Mouse (Mus musculus) frontal cortex, adult 2 months (tissue): ENCODE data around the gene 1700008O03Rik. TPM values are rescaled to one million over a fixed set of nuclear protein-coding genes. Genes with fewer than 3 reads are reported as not detected.

ENCODE experiments used
- DNase-seq, 2 experiments: peaks; one replicate each; pipeline ENCODE4 v3.0.0; 2022; ENCODE audit warnings: low spot score in 1 of 2; ENCODE audit errors: extremely low spot score in 1 of 2
- polyA plus RNA-seq: library from polyadenylated mRNA; depleted of rRNA; stranded (reverse); fragments of >200 nt; gene quantifications from 2 replicates; pipeline ENCODE4 v1.2.3, GENCODE M21; 2012; rRNA removed

The 1700008O03Rik gene
- polyA plus RNA-seq, 1 experiment, result 3.7 TPM

GRCm38 (mm10) chr7:44310878-44311712 lies 74.5 kb downstream of the 1700008O03Rik start:
- DNase-seq, result peak in 1 of 2 experiments; percentile 82

- no peak for DNase-seq
Observed at GRCm38 (mm10) chr7:44310285-44310877, 75.2 kb downstream of the 1700008O03Rik start.

Other genes with a start within 250 kb of the 1700008O03Rik start
- not detected in 2 replicates for gene Klk1b16, start 249.1 kb downstream of the 1700008O03Rik start, polyA plus RNA-seq
- not detected in 2 replicates for gene Klk1b24, start 197.6 kb downstream of the 1700008O03Rik start, polyA plus RNA-seq
- not detected in 2 replicates for gene Klk1b3, start 187.6 kb downstream of the 1700008O03Rik start, polyA plus RNA-seq
- not detected in 2 replicates for gene Klk1b4, start 178.4 kb downstream of the 1700008O03Rik start, polyA plus RNA-seq
- gene Klk1b5, start 169.9 kb downstream of the 1700008O03Rik start, polyA plus RNA-seq, result not detected in 2 replicates
- 0.25 TPM in 1 of 2 replicates, not detected in the other for gene Klk1, start 160.5 kb downstream of the 1700008O03Rik start, polyA plus RNA-seq
- gene Gm36864, start 149.6 kb downstream of the 1700008O03Rik start, polyA plus RNA-seq, result not detected in 2 replicates
- 2.1 TPM in 2 replicates for gene 1700028J19Rik, start 139.1 kb downstream of the 1700008O03Rik start, polyA plus RNA-seq
- gene 2410002F23Rik, start 139.1 kb downstream of the 1700008O03Rik start, polyA plus RNA-seq, result 114 and 118 TPM in 2 replicates
- gene Acp4, start 128.4 kb downstream of the 1700008O03Rik start, polyA plus RNA-seq, result not detected in 2 replicates
- 0.82 and 0.99 TPM in 2 replicates for gene Gm15517, start 124.4 kb downstream of the 1700008O03Rik start, polyA plus RNA-seq
- gene Clec11a, start 78.9 kb downstream of the 1700008O03Rik start, polyA plus RNA-seq, result 4.8 and 5.4 TPM in 2 replicates
- gene Shank1, start 75.6 kb downstream of the 1700008O03Rik start, polyA plus RNA-seq, result 130 and 138 TPM in 2 replicates
- gene Syt3, start 1.7 kb downstream of the 1700008O03Rik start, polyA plus RNA-seq, result 56.7 and 57.0 TPM in 2 replicates
- gene Lrrc4b, start 43.2 kb upstream of the 1700008O03Rik start, polyA plus RNA-seq, result 230 and 247 TPM in 2 replicates
- gene Aspdh, start 79.6 kb upstream of the 1700008O03Rik start, polyA plus RNA-seq, result 12.2 and 14.4 TPM in 2 replicates
- 169 and 184 TPM in 2 replicates for gene Josd2, start 82.2 kb upstream of the 1700008O03Rik start, polyA plus RNA-seq
- gene Emc10, start 110.7 kb upstream of the 1700008O03Rik start, polyA plus RNA-seq, result 252 and 282 TPM in 2 replicates
- 27.3 and 33.6 TPM in 2 replicates for gene Fam71e1, start 110.8 kb upstream of the 1700008O03Rik start, polyA plus RNA-seq
- gene Mybpc2, start 138.8 kb upstream of the 1700008O03Rik start, polyA plus RNA-seq, result 0.11 and 0.12 TPM in 2 replicates
- gene Spib, start 146.3 kb upstream of the 1700008O03Rik start, polyA plus RNA-seq, result 0.08 and 0.11 TPM in 2 replicates
- 14.9 and 15.3 TPM in 2 replicates for gene Pold1, start 163.0 kb upstream of the 1700008O03Rik start, polyA plus RNA-seq
- gene Nr1h2, start 168.1 kb upstream of the 1700008O03Rik start, polyA plus RNA-seq, result 82.9 and 90.2 TPM in 2 replicates
- 0.40 and 0.54 TPM in 2 replicates for gene Napsa, start 186.6 kb upstream of the 1700008O03Rik start, polyA plus RNA-seq
- 47.9 and 49.9 TPM in 2 replicates for gene Kcnc3, start 204.8 kb upstream of the 1700008O03Rik start, polyA plus RNA-seq